Mouse (Mus musculus): ENCODE data around the gene Pfkfb2. TPM values are rescaled to one million over a fixed set of nuclear protein-coding genes. Genes with fewer than 3 reads are reported as not detected.
A peak's percentile ranks its signal among the peaks of the same experiment; 100 is the strongest.

The Pfkfb2 gene
- total and polyA plus RNA-seq, 3 experiments = 5.8 to 35.5 (median 26.1) TPM

DNA sequence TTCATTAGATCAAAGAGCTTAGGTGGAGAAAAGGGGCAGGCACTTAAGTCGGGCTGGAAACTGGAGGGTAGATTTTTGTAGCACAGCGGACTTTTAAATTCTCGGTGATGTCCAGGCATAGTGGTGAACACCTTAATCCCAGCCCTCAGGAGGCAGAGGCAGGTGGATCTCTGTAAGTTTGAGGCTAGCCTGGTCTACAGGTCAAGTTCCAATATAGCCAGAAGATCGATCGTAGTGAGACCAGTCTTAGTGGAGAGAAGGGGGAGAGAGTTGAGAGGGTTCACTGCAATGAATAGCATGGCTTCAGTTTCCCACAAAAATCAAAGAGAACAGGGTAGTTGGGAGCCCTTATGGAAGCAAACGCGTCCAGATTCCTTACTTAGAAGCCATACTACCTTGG is 8.9 kb upstream of the Pfkfb2 start:
- no peak for DNase-seq

DNA sequence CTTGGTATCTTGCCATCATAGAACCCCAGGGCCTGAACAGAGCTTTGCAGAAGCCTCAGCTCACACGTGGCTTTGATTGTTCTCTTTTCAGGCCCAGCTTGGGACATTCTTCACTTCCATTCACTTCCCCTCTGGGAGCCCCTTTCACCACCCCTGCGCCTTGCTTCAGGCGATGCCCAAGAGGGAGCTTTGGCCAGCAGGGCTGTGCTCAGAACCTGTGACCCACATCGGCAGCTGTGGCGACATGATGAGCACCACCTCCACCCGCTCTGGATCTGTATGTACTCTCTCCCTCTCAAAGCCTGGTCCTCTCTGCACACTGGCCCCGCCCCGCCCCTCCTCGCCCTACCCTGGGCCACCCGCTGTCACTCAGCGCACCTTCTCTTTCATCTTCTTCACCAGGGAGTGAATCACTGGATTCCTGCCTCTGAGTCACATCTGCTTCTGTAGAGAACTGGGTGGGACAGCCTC is 8.4 kb upstream of the Pfkfb2 start:
- DNase-seq = no peak

DNA sequence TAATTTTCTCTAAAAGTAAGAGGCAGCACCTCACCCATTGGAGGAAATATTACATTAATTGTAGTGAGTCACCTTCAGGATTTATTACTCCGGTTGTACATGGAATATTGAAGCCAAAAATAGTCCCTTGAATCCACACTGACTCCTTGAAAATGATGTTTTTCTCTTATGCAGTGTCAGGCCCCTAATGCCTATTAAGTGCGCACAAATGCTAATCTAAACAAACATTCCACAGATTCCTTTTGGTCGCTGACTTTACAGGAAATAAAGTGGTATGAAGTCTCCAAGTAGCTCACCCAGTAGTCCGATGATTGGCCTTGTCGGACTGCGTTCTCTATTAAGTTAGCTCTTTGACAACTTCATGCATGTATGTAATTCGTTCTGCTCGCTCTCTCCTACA is 5.8 kb upstream of the Pfkfb2 start:
- DNase-seq = no peak

DNA sequence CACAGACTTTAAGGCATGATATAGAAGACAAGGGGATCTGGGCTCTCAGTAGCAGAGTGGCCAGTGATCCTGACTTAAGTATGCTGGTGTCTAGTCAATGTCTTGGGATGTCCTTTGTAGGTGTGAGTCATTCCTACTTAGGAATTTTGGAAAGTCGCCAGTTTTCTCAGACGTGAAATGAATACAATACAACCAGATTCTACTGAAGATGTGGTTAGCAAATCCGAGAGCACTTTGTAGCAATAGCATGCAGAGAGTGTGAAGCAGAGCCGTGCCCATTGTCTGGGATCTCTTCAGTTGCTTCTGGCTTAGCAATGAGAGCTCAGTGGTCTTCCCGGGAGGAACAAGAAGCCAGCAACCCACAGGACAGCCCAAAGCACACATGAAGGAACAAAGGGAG is 5.4 kb upstream of the Pfkfb2 start:
- DNase-seq = no peak

DNA sequence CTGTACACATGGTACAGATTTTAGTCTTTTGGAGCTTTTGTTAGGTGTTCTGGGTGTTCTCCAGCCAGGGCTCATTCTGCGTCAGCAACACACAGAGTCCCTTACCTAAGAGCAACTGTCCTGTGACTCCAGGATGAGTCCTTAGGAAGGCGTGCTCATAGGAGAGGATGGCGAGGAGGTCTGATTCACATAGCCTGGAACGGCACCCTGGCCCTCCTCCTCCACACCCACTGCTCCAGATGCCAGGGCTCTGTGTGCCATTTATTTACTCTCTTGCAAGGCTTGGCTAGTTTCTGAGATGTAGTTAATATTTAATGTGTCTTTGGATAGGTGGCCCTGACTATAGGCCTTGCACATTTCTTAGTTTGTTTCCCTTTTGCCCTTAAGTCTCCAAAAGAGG is 4.6 kb upstream of the Pfkfb2 start:
- peak; percentile 66 for DNase-seq

DNA sequence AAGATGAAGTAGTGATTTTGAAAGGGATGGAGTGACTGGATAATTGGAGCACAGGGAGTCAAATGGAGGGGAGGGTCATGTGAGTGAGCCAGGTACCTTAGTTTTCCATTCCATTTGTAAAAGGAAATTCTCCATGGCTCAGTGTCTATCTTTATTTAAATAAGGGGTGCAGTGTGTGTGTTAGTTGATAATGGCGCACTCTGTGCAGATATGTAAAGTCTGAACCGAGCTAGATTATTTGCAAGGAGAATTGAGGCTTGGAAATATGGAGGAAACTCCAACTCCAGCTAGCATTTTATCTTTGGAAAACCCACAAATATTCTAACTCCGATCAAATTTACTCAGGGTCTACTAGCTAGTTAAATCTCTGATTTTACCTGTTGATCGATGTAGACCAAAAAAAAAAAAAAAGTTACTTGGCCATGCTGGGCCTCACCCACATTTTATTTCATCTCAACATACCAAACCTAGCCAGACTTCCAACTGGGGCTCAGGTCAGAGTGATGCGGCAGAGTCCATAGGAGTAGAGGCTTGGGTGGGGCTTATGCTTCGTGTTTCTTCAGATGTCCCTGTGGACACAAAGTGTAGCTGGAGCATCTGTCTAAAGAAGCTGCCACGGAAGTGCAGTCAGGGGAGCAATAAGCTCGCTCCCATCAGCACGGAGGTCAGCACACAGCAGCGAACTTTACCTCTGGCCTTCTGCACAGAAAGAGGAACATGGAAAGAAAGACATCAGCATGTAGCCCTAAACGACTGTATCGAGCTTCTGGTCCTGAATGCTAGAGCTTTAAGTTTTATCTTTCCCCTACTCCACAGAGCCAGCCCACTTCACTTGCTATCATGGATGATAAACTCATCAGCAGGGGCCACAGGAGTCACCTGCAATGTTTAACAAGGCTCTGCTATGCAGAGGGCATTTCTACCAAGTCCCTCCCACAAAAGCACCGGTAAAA is 3.9 kb upstream of the Pfkfb2 start:
- DNase-seq = no peak

DNA sequence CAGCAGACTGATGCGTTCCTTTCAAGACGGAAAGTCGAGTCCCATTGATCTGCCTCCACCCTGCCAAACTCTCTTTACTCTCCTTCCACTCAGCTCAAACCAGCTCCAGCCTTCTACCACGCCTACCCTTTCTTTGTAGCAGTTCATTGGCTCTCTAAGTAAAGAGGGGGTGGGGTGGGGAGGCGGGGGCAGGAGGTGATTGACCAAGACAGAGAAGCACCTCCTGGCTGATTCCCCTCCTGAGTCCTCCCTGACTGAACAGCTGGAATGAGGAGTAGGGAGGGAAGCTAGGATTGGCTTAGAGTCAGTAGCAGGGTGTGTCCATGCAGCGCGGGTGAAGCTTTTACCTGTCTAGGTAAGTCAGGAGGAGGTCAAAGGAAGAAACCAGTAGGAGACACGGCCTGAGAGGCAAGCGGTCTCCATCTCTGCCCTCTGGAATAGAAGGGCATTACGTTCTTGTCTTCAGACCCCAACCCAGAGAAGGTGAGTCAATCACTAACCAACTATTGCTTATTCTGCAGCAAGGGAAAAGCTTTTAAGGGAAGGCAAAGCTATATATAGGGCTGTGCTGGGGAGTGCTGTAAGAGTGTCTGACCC is 2.8 kb upstream of the Pfkfb2 start, which contains the start of gene AA986860:
AA986860 (plus strand) TSS at position 236 of the 597 bp plus-strand sequence.
- peak; percentile 69 for DNase-seq

DNA sequence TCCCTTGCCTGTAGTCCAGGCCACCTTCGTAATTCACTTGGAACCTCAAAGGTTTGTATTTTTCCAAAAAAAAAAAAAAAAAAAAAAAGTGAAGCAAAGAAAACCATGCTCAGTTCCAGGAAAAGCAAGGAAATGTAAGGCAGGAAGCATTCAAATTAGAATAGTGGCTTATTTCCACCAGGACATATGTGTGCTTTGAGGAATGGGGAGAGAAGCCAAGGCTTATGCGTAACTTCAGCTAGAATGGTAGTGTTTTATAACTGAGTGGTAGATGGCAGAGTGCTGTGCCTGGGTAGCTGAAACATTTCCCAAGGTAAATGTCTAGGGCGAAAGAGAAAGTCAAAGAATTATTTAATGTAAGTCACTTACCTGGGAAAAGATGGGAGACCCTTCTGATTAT is 345 bp downstream of the Pfkfb2 start:
- DNase-seq = no peak

DNA sequence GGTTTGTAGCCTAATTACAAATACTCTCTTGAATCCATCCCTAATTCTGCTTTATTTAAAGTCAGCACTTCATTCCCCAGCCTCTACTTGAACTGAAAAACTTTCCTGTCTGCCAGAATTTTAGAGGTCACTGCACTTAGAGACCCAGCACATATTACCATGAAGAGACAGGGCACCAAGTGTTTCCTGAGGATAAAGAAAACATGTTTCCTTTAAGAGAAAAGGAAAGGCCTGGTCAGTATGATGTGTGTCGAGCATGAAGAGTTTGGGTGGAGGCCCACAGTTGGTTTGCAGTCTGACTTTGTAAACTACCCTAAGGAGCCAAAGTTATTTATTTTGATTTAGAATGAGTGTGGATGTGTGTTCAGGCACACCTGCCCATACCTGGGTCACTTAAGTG is 983 bp downstream of the Pfkfb2 start:
- DNase-seq = no peak

DNA sequence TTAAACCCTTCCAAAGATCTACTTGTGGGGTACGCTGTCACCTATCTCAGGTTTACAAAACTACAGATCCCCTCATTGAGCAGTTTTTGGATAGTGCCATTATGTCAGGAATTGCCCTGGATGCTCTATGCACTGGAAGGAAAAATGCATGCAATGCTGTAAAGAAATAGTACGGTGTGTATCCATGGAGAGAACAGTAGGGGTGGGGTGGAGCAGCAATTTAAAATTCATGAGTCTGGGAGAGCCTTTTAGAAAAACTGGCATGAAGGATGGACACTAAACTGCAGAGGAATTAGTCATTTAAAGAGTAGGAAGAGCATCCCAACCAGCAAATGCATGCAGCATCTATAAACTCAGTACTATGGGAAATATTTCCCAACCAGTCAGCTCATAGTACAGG is 2.7 kb downstream of the Pfkfb2 start:
- no peak for DNase-seq

DNA sequence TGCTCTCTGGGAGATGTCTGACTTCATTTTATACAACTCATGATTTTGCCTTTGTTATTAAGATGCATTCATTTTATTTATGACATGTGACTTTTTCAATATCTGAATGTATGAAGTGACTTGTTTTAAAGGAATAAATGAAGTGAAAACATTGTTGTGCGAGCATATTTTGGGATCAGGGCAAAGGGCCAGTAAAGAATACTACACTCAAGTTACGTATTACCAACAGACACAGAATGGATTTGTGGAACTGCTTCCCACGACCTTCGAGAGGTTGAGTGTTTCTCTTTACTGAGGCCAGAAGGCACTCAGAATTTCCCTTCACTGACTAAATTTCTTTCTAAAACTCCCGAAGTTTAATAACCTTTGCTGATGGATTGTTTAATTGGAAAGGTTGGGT is 4.8 kb downstream of the Pfkfb2 start:
- DNase-seq = no peak

DNA sequence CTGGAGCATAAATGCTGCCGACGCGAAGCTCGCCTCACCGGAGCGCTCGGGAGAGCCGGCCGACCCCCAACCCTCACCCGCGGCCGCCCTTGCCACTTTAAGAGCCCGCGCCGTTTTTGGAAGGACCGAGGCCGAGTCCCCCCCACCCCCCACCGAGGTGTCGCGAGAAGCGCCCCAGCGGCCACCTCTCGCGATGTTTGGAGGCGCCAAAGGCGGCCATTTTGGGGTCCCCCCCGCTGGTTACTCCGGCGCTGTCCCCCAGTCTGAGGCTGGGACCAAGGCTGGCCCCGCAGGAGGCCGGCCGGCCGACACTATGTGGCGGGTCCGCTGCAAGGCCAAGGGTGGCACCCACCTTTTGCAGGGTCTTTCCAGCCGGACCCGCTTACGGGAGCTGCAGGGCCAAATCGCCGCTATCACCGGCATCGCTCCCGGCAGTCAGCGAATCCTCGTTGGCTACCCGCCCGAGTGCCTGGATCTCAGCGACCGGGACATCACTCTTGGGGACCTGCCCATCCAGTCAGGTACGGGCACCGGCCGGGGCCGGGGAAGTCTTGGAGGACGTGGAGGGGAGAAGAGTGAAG is 11.7 kb downstream of the Pfkfb2 start, which contains the start of gene Yod1:
Yod1 (plus strand) TSS at position 37 of the 581 bp plus-strand sequence.
- peak; percentile 94 for DNase-seq

DNA sequence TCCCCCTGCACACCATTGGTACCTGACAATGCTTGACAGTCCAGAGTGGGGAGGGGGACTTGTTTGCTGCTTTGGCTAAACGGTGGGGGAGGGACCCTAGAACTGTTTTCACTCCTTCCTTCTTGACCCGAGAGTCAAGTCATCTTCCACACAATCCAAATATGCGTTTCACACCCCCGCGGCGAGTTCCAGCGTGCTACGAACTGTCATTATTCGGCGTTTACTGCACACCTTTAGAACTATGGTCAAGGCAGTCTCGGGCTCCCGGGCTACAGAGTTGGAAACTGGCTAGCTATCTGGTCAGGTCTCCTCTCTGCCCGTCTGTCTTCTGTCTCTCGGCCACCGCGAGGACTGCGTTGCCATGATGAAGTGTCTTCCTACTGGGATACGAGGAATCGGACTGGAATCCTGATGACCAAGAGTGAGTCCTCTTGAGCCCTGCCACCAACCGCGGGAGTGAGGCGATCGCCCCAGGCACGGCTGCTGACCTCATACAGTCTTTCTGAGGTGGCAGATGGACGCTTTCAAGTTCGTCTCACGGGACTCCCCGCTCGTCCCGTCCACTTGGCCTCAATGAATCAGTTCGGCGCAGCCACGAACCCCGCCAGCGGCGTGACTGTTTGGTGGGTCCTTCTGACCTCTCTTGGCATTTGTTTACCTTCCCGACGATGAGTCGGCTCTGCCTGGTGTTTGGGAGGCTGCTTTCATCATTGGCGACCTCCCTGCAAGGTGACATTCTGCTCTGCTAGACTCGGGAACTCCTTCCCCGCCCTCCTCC is 12.4 kb downstream of the Pfkfb2 start:
- DNase-seq = peak; percentile 85

DNA sequence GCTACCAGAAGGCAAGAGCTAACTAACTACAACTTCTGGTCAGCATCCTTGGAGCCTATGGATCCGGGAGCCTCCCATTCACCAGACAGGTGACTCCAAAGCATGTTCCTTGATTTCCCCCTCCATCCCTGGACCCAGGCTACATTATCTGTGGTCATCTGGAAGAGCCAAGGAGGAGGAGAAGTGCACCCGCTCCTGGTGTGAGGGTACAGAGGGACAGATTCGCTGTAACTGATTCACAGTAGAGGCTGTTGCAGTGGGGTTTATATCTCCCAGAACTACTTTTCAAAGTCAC is 12.9 kb downstream of the Pfkfb2 start:
- no peak for DNase-seq

DNA sequence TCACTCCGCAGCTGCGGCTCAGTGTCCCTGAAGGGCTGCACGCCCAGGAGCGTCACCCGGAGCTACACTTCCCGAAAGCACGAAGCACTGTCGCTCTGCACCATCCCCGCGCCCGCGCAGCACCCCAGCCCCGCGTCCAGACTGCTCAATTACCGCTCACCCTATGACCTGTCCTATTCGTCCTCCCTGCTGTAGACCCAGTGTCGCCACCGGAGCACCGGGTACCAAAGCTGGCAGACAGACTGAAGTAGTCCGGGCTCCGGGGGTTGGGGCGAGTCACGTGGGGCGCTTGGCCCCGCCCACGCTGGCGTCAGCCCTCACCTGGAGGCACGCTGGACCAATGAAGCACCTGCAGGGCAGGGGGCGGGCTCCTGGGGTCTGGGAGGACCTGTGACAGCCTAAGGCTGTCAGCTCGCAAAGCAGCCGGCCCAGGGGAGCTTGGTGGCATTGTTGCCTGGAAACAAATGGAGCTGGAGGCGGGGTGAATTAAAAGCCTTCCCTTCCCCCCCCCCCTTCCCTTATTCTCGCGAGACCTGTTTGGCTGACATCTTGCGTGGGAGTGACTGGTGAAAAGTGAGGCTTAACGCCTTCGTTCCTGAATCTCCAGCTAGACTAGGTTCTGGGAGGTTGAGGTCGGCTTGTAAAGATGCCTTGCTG is 13.4 kb downstream of the Pfkfb2 start, which contains the start of gene Gm29427:
Gm29427 (minus strand) TSS at position 239 of the 657 bp plus-strand sequence.
- peak; percentile 96 for DNase-seq

DNA sequence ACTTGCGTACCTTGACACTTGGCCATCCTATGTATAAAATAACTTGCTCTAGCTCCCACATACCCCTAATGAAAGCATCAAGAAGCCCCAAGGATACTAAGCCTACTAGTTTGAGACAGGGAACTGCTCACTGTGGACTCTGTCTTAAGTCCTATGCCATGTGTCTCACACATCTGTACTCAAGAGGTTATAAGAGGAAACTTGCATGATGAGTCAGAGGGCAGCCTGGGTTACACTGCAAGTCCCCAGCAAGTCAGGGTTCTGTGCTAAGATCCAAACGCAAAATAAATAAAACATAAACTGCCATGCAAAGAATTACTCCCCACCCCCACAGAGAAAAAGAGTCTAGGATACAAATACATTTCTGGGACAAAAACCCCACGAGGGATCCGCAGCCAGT is 15.0 kb downstream of the Pfkfb2 start:
- DNase-seq = no peak

DNA sequence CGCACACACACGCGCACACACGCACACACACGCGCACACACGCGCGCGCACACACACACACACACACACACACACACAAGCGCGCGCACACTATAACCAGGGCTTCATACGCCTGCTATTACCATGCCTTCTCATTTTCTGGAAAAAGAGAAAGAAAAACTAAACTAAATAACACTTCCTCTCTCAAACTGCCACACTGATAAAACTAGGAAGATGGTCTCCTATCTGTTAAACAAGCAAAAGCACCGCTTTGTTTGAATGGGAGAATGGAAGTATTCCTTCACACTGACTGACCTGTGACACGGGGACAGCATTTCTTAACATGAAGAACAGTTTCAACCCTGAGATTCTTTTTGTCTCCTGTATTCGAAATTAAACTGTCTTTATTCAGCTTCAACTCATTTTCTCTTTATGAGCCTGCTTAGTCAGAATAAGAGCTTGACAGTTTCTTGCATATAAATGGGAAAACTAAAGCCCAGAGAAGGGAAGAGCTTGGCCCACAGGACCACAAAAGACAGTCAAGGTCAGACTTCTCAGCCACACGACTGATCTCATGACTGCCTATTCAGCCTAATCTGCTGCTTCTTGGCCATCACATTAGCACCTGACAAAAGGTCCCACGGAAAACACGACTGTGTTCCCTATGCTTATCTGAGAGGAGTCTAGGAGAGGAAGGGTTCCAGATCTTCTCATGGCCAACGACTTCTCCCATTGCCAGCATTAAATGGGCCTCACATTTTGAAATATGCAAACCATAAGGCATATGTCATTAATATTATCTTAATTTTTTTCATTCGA is 18.6 kb downstream of the Pfkfb2 start:
- DNase-seq = no peak

DNA sequence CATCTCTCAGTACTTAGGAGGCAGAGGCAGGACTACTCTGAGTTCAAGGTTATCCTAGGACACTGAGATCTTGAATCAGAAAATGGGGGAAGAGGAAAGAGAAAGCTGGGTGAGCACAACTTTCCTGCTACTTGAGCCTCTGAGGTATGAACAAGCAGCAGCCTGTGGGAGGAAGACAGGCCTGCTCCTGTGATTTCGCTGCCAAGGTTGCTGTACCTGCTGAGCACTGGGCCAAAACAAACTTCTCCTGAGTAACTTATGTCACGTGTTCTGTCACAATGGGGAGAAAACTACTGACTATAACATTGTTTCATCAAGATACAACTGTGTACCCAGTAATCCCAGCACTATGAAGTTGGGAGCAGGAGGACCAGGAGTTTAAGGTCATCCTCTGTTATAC is 25.4 kb downstream of the Pfkfb2 start:
- DNase-seq = no peak

DNA sequence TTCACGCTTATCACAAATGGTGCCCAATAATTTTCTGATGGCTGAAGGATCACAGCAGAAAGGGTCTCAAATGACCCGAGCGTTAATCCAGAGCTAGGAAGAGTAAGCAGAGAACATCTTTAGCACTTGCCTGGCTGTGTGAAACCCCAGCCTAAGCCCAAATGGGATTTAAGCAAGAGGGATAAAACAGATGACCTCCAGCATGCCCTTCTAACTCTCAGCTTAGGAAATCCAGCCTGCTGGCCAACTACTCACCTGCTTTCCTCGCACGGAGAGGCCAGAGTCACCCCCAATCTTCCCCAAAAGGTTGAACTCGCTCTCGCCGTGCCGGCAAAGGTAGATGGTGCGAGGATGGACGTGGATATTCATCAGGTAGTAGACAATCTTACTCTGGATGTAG is 27.1 kb downstream of the Pfkfb2 start:
- DNase-seq = no peak

DNA sequence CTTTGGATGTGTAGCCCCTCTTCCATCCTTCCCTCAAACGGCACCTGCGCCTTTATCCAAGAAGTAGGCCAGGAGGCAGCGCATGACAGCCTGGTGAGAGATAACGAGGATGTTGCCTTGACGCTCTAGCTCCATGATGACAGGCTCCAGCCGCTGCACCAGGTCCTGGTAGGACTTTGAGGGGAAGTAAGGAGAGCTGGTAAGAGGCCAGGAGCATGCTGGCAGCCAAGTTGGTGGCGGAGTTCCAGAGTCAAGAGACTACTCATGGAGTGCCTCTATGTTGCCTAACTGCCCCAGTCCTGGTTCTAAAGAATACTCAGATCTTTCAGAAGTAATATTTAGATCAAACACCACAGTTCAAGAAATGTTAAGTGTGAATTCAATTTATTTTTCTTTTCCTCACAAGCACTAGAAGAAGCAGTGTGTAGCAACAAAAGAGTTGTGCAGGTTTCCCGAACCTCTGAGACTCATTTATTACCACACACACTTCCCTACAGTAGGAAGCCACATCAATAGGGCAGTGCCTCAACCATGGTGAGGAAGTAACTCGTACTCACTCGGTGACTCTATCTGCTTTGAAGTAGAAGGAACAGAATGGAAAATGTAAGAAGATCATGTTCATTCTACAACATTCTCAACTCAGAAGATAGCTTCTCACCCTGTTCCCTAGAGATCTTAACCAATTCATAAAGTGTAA is 29.0 kb downstream of the Pfkfb2 start:
- peak; percentile 52 for DNase-seq

Measured in adrenal gland, adult 2 months (tissue).